ENCODE assay signal across 8 mouse cellular contexts in genomic region chrX:95165671-95166127, GRCm38 (mm10). TPM values are rescaled to one million over a fixed set of nuclear protein-coding genes. Genes with fewer than 3 reads are reported as not detected.
DNase-seq lines count a peak whose midpoint lies in the region; ATAC-seq and TF ChIP-seq lines count a peak whose summit lies in the region.

No protein-coding gene starts in this region.

- peak; percentile 11 to 25 for DNase-seq in layer of hippocampus, adult 2 months (ENCODE audit: low spot score in 2 of 2)
- DNase-seq in layer of hippocampus, adult 18-20 months (ENCODE audit: low spot score in 2 of 2), result no peak
- DNase-seq in ES-E14 (ENCODE audit: low read depth, low spot score), result no peak
- DNase-seq in cerebellum, postnatal 25 days, result peak; percentile 42 to 46
- DNase-seq in kidney, postnatal 25 days, result peak; percentile 1 to 28
- no peak for DNase-seq in c-Kit-positive CD71-positive TER-119-positive erythroid progenitor cells, embryonic 14.5 days (ENCODE audit: low spot score)

- peak overlapping the region; percentile 53 for H3K9ac ChIP-seq in ES-E14 (ENCODE audit: insufficient read depth, low read depth, low read length, poor library complexity, severe bottlenecking)
- H3K9ac ChIP-seq in heart, embryonic 13.5 days, result peak overlapping the region; percentile 82
- peak overlapping the region; percentile 61 for H3K9ac ChIP-seq in midbrain, embryonic 12.5 days (replicated peaks)

- peak overlapping the region; percentile 68 for H3K4me2 ChIP-seq in heart, embryonic 13.5 days
- peak overlapping the region; percentile 59 for H3K4me2 ChIP-seq in midbrain, embryonic 12.5 days (replicated peaks)

- H3K4me1 ChIP-seq in ES-E14 (ENCODE audit: control insufficient read depth in 2 of 2, insufficient read depth in 2 of 2, low read length in 2 of 2, poor library complexity in 1 of 2), result no peaks in the 10 kb centered on the region
- H3K4me1 ChIP-seq in heart, embryonic 13.5 days, result peaks cover 9% of the 10 kb centered on the region; the same call in 1 of the 2 replicates
- H3K4me1 ChIP-seq in midbrain, embryonic 12.5 days, result 0 out of 2 replicates have a peak, but pooled peaks cover 3% of the 10 kb centered on the region

- no peaks in the 10 kb centered on the region for H3K9me3 ChIP-seq in ES-E14 (ENCODE audit: control insufficient read depth, insufficient read depth, low read depth, low read length)
- no peaks in the 10 kb centered on the region for H3K9me3 ChIP-seq in heart, embryonic 13.5 days
- no peaks in the 10 kb centered on the region for H3K9me3 ChIP-seq in midbrain, embryonic 12.5 days

- H3K27ac ChIP-seq in layer of hippocampus, adult 2 months, result peak overlapping the region; percentile 97
- H3K27ac ChIP-seq in ES-E14 (ENCODE audit: insufficient read depth, low read depth, low read length, poor library complexity, severe bottlenecking), result no peak overlapping the region; the same call in 1 of the 2 replicates
- peak overlapping the region; percentile 89 for H3K27ac ChIP-seq in heart, embryonic 13.5 days (replicated peaks)
- H3K27ac ChIP-seq in midbrain, embryonic 12.5 days (replicated peaks), result peak overlapping the region; percentile 89

- H3K4me3 ChIP-seq in layer of hippocampus, adult 2 months, result peak overlapping the region; percentile 68
- H3K4me3 ChIP-seq in ES-E14 (ENCODE audit: insufficient read depth in 1 of 2, low read depth in 1 of 2, low read length in 2 of 2, poor library complexity in 1 of 2, severe bottlenecking in 1 of 2), result peak overlapping the region; percentile 54 to 76
- H3K4me3 ChIP-seq in heart, embryonic 13.5 days, result peak overlapping the region; percentile 60
- H3K4me3 ChIP-seq in midbrain, embryonic 12.5 days, result peak overlapping the region; percentile 43

- no peak for TF ChIP-seq CTCF in layer of hippocampus, adult 2 months (conservative IDR thresholded peaks at IDR 0.05)

- ATAC-seq in heart, embryonic 13.5 days (ENCODE audit: extremely low read depth, insufficient number of reproducible peaks, low FRiP score, low TSS enrichment), result no peak
- peak; percentile 59 for ATAC-seq in midbrain, embryonic 12.5 days (ENCODE audit: low FRiP score, low read depth)

- in situ Hi-C loops in ES-E14 (cut with MboI; ENCODE audit: low sequenced_read_pairs in 2 of 2, unreplicated experiment in 2 of 2), result no loop called here

- no peaks in the 10 kb centered on the region for H3K27me3 ChIP-seq in heart, embryonic 13.5 days (replicated peaks)
- 0 out of 2 replicates have a peak, but pooled peaks cover 6% of the 10 kb centered on the region for H3K27me3 ChIP-seq in midbrain, embryonic 12.5 days

- H3K36me3 ChIP-seq in ES-E14 (ENCODE audit: control insufficient read depth, insufficient read depth, low read length, poor library complexity, severe bottlenecking), result no peaks in the 10 kb centered on the region
- H3K36me3 ChIP-seq in heart, embryonic 13.5 days, result no peaks in the 10 kb centered on the region
- H3K36me3 ChIP-seq in midbrain, embryonic 12.5 days, result no peaks in the 10 kb centered on the region

- 14% methylated on average over 9 of the region's 9 CpGs for WGBS in heart, embryonic 13.5 days
- 31% methylated on average over 9 of the region's 9 CpGs for WGBS in midbrain, embryonic 12.5 days

TF ChIP-seq in ES-E14, 5 proteins besides CTCF, POLR2A, EP300 and RAD21:
- no peak for TF ChIP-seq MAFK (IDR thresholded peaks at IDR 0.05; ENCODE audit: insufficient read depth, low read depth, low read length)
- TF ChIP-seq ZNF384 (IDR thresholded peaks at IDR 0.05; ENCODE audit: low read depth, low read length), result no peak
- TF ChIP-seq CHD2 (IDR thresholded peaks at IDR 0.05; ENCODE audit: low read depth, low read length), result no peak
- no peak for TF ChIP-seq HCFC1 (IDR thresholded peaks at IDR 0.05; ENCODE audit: borderline replicate concordance, insufficient read depth, low read length)
- no peak for TF ChIP-seq ZC3H11A (IDR thresholded peaks at IDR 0.05; ENCODE audit: borderline replicate concordance, low read depth, low read length)

RNA-seq across cellular contexts. Expression of gene Arhgef9, which starts 31.0 kb away (rescaled TPM):
- 100 to 1,000 TPM; 279 to 295 TPM for total RNA-seq in layer of hippocampus, adult 2 months (2021)
- total RNA-seq in layer of hippocampus, adult 18-20 months (2021), result 100 to 1,000 TPM; 280 to 286 TPM
- 2.1 and 2.6 TPM in 2 replicates for total RNA-seq in ES-E14 (2012; rRNA removed)
- polyA plus RNA-seq in heart, embryonic 13.5 days (2015; fragmentation: Nextera tagmentation; extraction: Ambion mirVana), result 10.3 and 10.7 TPM in 2 replicates
- polyA plus RNA-seq in midbrain, embryonic 12.5 days (2016; fragmentation: Nextera tagmentation; extraction: Ambion mirVana), result 23.9 and 26.9 TPM in 2 replicates

Comparison
In these comparisons a context has a peak if more than half of its experiments do, and no peak if none do; other contexts are left out.
1. DNase-seq: peak in layer of hippocampus, adult 2 months (2 of 2), cerebellum, postnatal 25 days (2 of 2) and kidney, postnatal 25 days (2 of 2); none in layer of hippocampus, adult 18-20 months (0 of 2), ES-E14 (single experiment) and c-Kit-positive CD71-positive TER-119-positive erythroid progenitor cells, embryonic 14.5 days (single experiment).
2. RNA of gene Arhgef9, which starts 31.0 kb away (total RNA-seq): 279 to 295 TPM in layer of hippocampus, adult 2 months and 280 to 286 TPM in layer of hippocampus, adult 18-20 months; 2.1 to 2.6 TPM in ES-E14; every median in the first group is over 10 times any median in the second.
3. Peak in every context shown above with its lines, with median percentiles within 50 percentile points of each other: H3K4me3 ChIP-seq and H3K9ac ChIP-seq.